Mouse (Mus musculus) olfactory bulb, adult 2 months (tissue): ENCODE results near the gene Nudt7. TPM values are rescaled to one million over a fixed set of nuclear protein-coding genes. Genes with fewer than 3 reads are reported as not detected.

ENCODE experiments used
- H3K27ac ChIP-seq: fragments of 200-500 bp; 2 replicates; pipeline ENCODE4 v1.5.1; 2012; ENCODE audit warnings: low read depth, low read length; ENCODE audit not compliant: insufficient read depth
- H3K4me1 ChIP-seq: fragments of 200-500 bp; 2 replicates; pipeline ENCODE4 v1.6.1; 2012; ENCODE audit warnings: low read length; ENCODE audit not compliant: control insufficient read depth, insufficient read depth
- H3K4me3 ChIP-seq: fragments of 200-500 bp; 2 replicates; pipeline ENCODE4 v1.5.1; 2012; ENCODE audit warnings: mild to moderate bottlenecking, low read depth, low read length, moderate library complexity; ENCODE audit not compliant: insufficient read depth
- CTCF ChIP-seq: fragments of 200-500 bp; IDR thresholded peaks from 2 replicates; pipeline ENCODE4 v1.5.1; 2012; ENCODE audit warnings: low read depth, mild to moderate bottlenecking, low read length, moderate library complexity; ENCODE audit not compliant: insufficient read depth
- POLR2A ChIP-seq: fragments of 200-500 bp; IDR thresholded peaks from 2 replicates; pipeline ENCODE4 v1.6.1; 2012; ENCODE audit warnings: mild to moderate bottlenecking, low read depth, low read length, moderate library complexity; ENCODE audit not compliant: insufficient read depth
- WGBS: fragments of 180-500 bp; shearing (Covaris S2); methylation state at CpG from one replicate; pipeline ENCODE4 v1.1.7; 2018; 5-methylcytosine and 5-hydroxymethylcytosine counted together
- polyA plus RNA-seq: library from polyadenylated mRNA; stranded (reverse); fragments of >200 nt; gene quantifications from 2 replicates; pipeline ENCODE4 v1.2.4, GENCODE M21; 2012; ENCODE audit warnings: low replicate concordance; ENCODE audit not compliant: missing spikeins, insufficient read depth, insufficient read length

Nudt7 gene
- polyA plus RNA-seq, 1 experiment: not detected

GRCm38 (mm10) chr8:114136750-114137149 lies 3.4 kb downstream of the Nudt7 start:
- Histone ChIP-seq H3K4me3 (no peak overlapping the region), H3K27ac (no peak overlapping the region), H3K4me1 (peaks cover 9% of the 10 kb centered on the region)
- WGBS: 100% methylated on average over 1 of the region's 1 CpGs
- TF ChIP-seq CTCF (no peak), POLR2A (no peak)

- Histone ChIP-seq H3K27ac (no peak overlapping the region), H3K4me1 (peaks cover 9% of the 10 kb centered on the region), H3K4me3 (no peak overlapping the region)
- WGBS: 94% methylated on average over 5 of the region's 5 CpGs
- no peak for TF ChIP-seq POLR2A
Observed at GRCm38 (mm10) chr8:114137181-114137580, 3.8 kb downstream of the Nudt7 start.

GRCm38 (mm10) chr8:114140437-114140836 lies 7.1 kb downstream of the Nudt7 start:
- no peak for TF ChIP-seq CTCF
- no peak for TF ChIP-seq POLR2A

GRCm38 (mm10) chr8:114142199-114142598 lies 8.8 kb downstream of the Nudt7 start:
- no peak overlapping the region for H3K27ac ChIP-seq
- H3K4me3 ChIP-seq: no peak overlapping the region
- no peak for TF ChIP-seq CTCF
- no peak for TF ChIP-seq POLR2A
- H3K4me1 ChIP-seq: no peaks in the 10 kb centered on the region

More at GRCm38 (mm10) chr8:114140437-114140836, 7.1 kb downstream of the Nudt7 start:
- 56% methylated on average over 2 of the region's 2 CpGs for WGBS
- Histone ChIP-seq H3K4me1 (no peaks in the 10 kb centered on the region), H3K4me3 (no peak overlapping the region), H3K27ac (no peak overlapping the region)

GRCm38 (mm10) chr8:114143645-114144290 lies 10.4 kb downstream of the Nudt7 start:
- Histone ChIP-seq H3K4me1 (no peaks in the 10 kb centered on the region), H3K27ac (no peak overlapping the region), H3K4me3 (no peak overlapping the region)
- 79% methylated on average over 4 of the region's 4 CpGs for WGBS
- TF ChIP-seq CTCF (no peak), POLR2A (no peak)

GRCm38 (mm10) chr8:114153311-114154045 lies 20.1 kb downstream of the Nudt7 start:
- WGBS: 73% methylated on average over 6 of the region's 6 CpGs
- no peak overlapping the region for H3K4me3 ChIP-seq
- H3K27ac ChIP-seq: no peak overlapping the region
- TF ChIP-seq POLR2A (no peak), CTCF (no peak)
- no peaks in the 10 kb centered on the region for H3K4me1 ChIP-seq

- no peak for TF ChIP-seq CTCF
- TF ChIP-seq POLR2A: no peak
Observed at GRCm38 (mm10) chr8:114158586-114158985, 25.2 kb downstream of the Nudt7 start.

GRCm38 (mm10) chr8:114159666-114160065 lies 26.3 kb downstream of the Nudt7 start:
- TF ChIP-seq CTCF: no peak
- peaks cover 2% of the 10 kb centered on the region; the same call in 1 of the 2 replicates for H3K4me1 ChIP-seq
- 89% methylated on average over 3 of the region's 3 CpGs for WGBS
- no peak overlapping the region for H3K27ac ChIP-seq
- H3K4me3 ChIP-seq: no peak overlapping the region

More at GRCm38 (mm10) chr8:114158586-114158985, 25.2 kb downstream of the Nudt7 start:
- Histone ChIP-seq H3K27ac (no peak overlapping the region), H3K4me3 (no peak overlapping the region), H3K4me1 (peaks cover 2% of the 10 kb centered on the region; the same call in 1 of the 2 replicates)
- WGBS: 10% methylated on average over 2 of the region's 2 CpGs

GRCm38 (mm10) chr8:114163871-114164270 lies 30.5 kb downstream of the Nudt7 start:
- Histone ChIP-seq H3K27ac (no peak overlapping the region), H3K4me3 (no peak overlapping the region), H3K4me1 (peaks cover under 1% of the 10 kb centered on the region; the same call in 1 of the 2 replicates)
- 95% methylated on average over 3 of the region's 3 CpGs for WGBS
- TF ChIP-seq POLR2A: no peak
- TF ChIP-seq CTCF: no peak
